Mouse (Mus musculus): ENCODE measurements around the gene Ust. TPM values are rescaled to one million over a fixed set of nuclear protein-coding genes. Genes with fewer than 3 reads are reported as not detected.

Gene Ust
- polyA plus RNA-seq, 1 experiment from 2014 or later, result 0.54 TPM

- WGBS (ENCODE audit: insufficient replicate concordance), result 55% methylated on average over 6 of the region's 6 CpGs
- no peak overlapping the region for H3K27ac ChIP-seq (replicated peaks)
These were observed 99.1 kb downstream of the Ust start for GRCm38 (mm10) chr10:8419496-8420009.

GRCm38 (mm10) chr10:8415474-8415873 lies 103.2 kb downstream of the Ust start:
- Histone ChIP-seq H3K4me2 (no peak overlapping the region), H3K27me3 (no peaks in the 10 kb centered on the region), H3K4me1 (replicated peaks) (no peaks in the 10 kb centered on the region), H3K27ac (replicated peaks) (no peak overlapping the region), H3K4me3 (replicated peaks) (no peak overlapping the region), H3K36me3 (replicated peaks) (no peaks in the 10 kb centered on the region), H3K9ac (no peak overlapping the region), H3K9me3 (replicated peaks) (no peaks in the 10 kb centered on the region)
- ATAC-seq (ENCODE audit: insufficient read depth), result no peak
- 59% methylated on average over 5 of the region's 5 CpGs for WGBS (ENCODE audit: insufficient replicate concordance)

More at GRCm38 (mm10) chr10:8419496-8420009, 99.1 kb downstream of the Ust start:
- H3K27me3 ChIP-seq, result no peaks in the 10 kb centered on the region
- no peaks in the 10 kb centered on the region for H3K9me3 ChIP-seq (replicated peaks)
- H3K9ac ChIP-seq, result no peak overlapping the region
- H3K4me3 ChIP-seq (replicated peaks), result no peak overlapping the region
- no peaks in the 10 kb centered on the region for H3K36me3 ChIP-seq (replicated peaks)
- no peak for ATAC-seq (ENCODE audit: insufficient read depth)
- H3K4me2 ChIP-seq, result no peak overlapping the region
- H3K4me1 ChIP-seq (replicated peaks), result no peaks in the 10 kb centered on the region

GRCm38 (mm10) chr10:8415036-8415435 lies 103.6 kb downstream of the Ust start:
- ATAC-seq (ENCODE audit: insufficient read depth), result no peak
- Histone ChIP-seq H3K4me1 (replicated peaks) (no peaks in the 10 kb centered on the region), H3K9me3 (replicated peaks) (no peaks in the 10 kb centered on the region), H3K27me3 (no peaks in the 10 kb centered on the region), H3K4me2 (no peak overlapping the region), H3K4me3 (replicated peaks) (no peak overlapping the region), H3K36me3 (replicated peaks) (no peaks in the 10 kb centered on the region), H3K9ac (no peak overlapping the region), H3K27ac (replicated peaks) (no peak overlapping the region)
- 64% methylated on average over 7 of the region's 7 CpGs for WGBS (ENCODE audit: insufficient replicate concordance)

GRCm38 (mm10) chr10:8405141-8405540 lies 113.5 kb downstream of the Ust start:
- H3K9me3 ChIP-seq (replicated peaks), result no peaks in the 10 kb centered on the region
- no peak for ATAC-seq (ENCODE audit: insufficient read depth)
- no peak overlapping the region for H3K4me2 ChIP-seq
- H3K9ac ChIP-seq, result no peak overlapping the region
- H3K27ac ChIP-seq (replicated peaks), result no peak overlapping the region
- no peak overlapping the region for H3K4me3 ChIP-seq (replicated peaks)
- no peaks in the 10 kb centered on the region for H3K36me3 ChIP-seq (replicated peaks)
- WGBS (ENCODE audit: insufficient replicate concordance), result 51% methylated on average over 4 of the region's 4 CpGs
- H3K4me1 ChIP-seq (replicated peaks), result no peaks in the 10 kb centered on the region
- H3K27me3 ChIP-seq, result no peaks in the 10 kb centered on the region

GRCm38 (mm10) chr10:8392226-8392625 lies 126.4 kb downstream of the Ust start:
- no peak for ATAC-seq (ENCODE audit: insufficient read depth)

GRCm38 (mm10) chr10:8391264-8391748 lies 127.3 kb downstream of the Ust start:
- H3K9ac ChIP-seq, result no peak overlapping the region
- H3K36me3 ChIP-seq (replicated peaks), result no peaks in the 10 kb centered on the region
- H3K9me3 ChIP-seq (replicated peaks), result no peaks in the 10 kb centered on the region
- H3K4me1 ChIP-seq (replicated peaks), result no peaks in the 10 kb centered on the region
- H3K27ac ChIP-seq (replicated peaks), result no peak overlapping the region
- no peaks in the 10 kb centered on the region for H3K27me3 ChIP-seq
- no peak overlapping the region for H3K4me3 ChIP-seq (replicated peaks)
- H3K4me2 ChIP-seq, result no peak overlapping the region
- 58% methylated on average over 4 of the region's 4 CpGs for WGBS (ENCODE audit: insufficient replicate concordance)
- ATAC-seq (ENCODE audit: insufficient read depth), result no peak

More at GRCm38 (mm10) chr10:8392226-8392625, 126.4 kb downstream of the Ust start:
- H3K4me1 ChIP-seq (replicated peaks), result no peaks in the 10 kb centered on the region
- H3K4me2 ChIP-seq, result no peak overlapping the region
- no peaks in the 10 kb centered on the region for H3K27me3 ChIP-seq
- 48% methylated on average over 2 of the region's 2 CpGs for WGBS (ENCODE audit: insufficient replicate concordance)
- no peak overlapping the region for H3K9ac ChIP-seq
- no peaks in the 10 kb centered on the region for H3K36me3 ChIP-seq (replicated peaks)
- H3K27ac ChIP-seq (replicated peaks), result no peak overlapping the region
- H3K9me3 ChIP-seq (replicated peaks), result no peaks in the 10 kb centered on the region
- no peak overlapping the region for H3K4me3 ChIP-seq (replicated peaks)

GRCm38 (mm10) chr10:8388239-8388638 lies 130.4 kb downstream of the Ust start:
- H3K27me3 ChIP-seq, result no peaks in the 10 kb centered on the region
- H3K27ac ChIP-seq (replicated peaks), result no peak overlapping the region
- no peak overlapping the region for H3K9ac ChIP-seq
- WGBS (ENCODE audit: insufficient replicate concordance), result 54% methylated on average over 7 of the region's 7 CpGs
- ATAC-seq (ENCODE audit: insufficient read depth), result no peak
- H3K36me3 ChIP-seq (replicated peaks), result no peaks in the 10 kb centered on the region
- no peaks in the 10 kb centered on the region for H3K4me1 ChIP-seq (replicated peaks)
- no peaks in the 10 kb centered on the region for H3K9me3 ChIP-seq (replicated peaks)
- no peak overlapping the region for H3K4me3 ChIP-seq (replicated peaks)
- no peak overlapping the region for H3K4me2 ChIP-seq

GRCm38 (mm10) chr10:8369894-8370500 lies 148.6 kb downstream of the Ust start:
- H3K27me3 ChIP-seq, result no peaks in the 10 kb centered on the region
- H3K9ac ChIP-seq, result no peak overlapping the region
- H3K36me3 ChIP-seq (replicated peaks), result no peaks in the 10 kb centered on the region
- H3K27ac ChIP-seq (replicated peaks), result no peak overlapping the region
- no peak overlapping the region for H3K4me3 ChIP-seq (replicated peaks)
- H3K4me1 ChIP-seq (replicated peaks), result no peaks in the 10 kb centered on the region
- 43% methylated on average over 10 of the region's 10 CpGs for WGBS (ENCODE audit: insufficient replicate concordance)
- no peak overlapping the region for H3K4me2 ChIP-seq
- no peaks in the 10 kb centered on the region for H3K9me3 ChIP-seq (replicated peaks)
- no peak for ATAC-seq (ENCODE audit: insufficient read depth)

GRCm38 (mm10) chr10:8365816-8366215 lies 152.8 kb downstream of the Ust start:
- H3K27ac ChIP-seq (replicated peaks), result no peak overlapping the region
- no peak overlapping the region for H3K4me2 ChIP-seq
- ATAC-seq (ENCODE audit: insufficient read depth), result no peak
- no peaks in the 10 kb centered on the region for H3K36me3 ChIP-seq (replicated peaks)
- no peak overlapping the region for H3K4me3 ChIP-seq (replicated peaks)
- 38% methylated on average over 1 of the region's 1 CpGs for whole genome bisulfite sequencing (ENCODE audit: insufficient replicate concordance)
- H3K9ac ChIP-seq, result no peak overlapping the region
- H3K9me3 ChIP-seq (replicated peaks), result no peaks in the 10 kb centered on the region
- no peaks in the 10 kb centered on the region for H3K4me1 ChIP-seq (replicated peaks)
- H3K27me3 ChIP-seq, result no peaks in the 10 kb centered on the region

GRCm38 (mm10) chr10:8364182-8364581 lies 154.4 kb downstream of the Ust start:
- H3K27me3 ChIP-seq, result no peaks in the 10 kb centered on the region
- no peak for ATAC-seq (ENCODE audit: insufficient read depth)
- H3K36me3 ChIP-seq (replicated peaks), result no peaks in the 10 kb centered on the region
- H3K9me3 ChIP-seq (replicated peaks), result no peaks in the 10 kb centered on the region
- 40% methylated on average over 3 of the region's 3 CpGs for WGBS (ENCODE audit: insufficient replicate concordance)
- no peak overlapping the region for H3K4me3 ChIP-seq (replicated peaks)
- no peak overlapping the region for H3K4me2 ChIP-seq
- H3K9ac ChIP-seq, result no peak overlapping the region
- no peaks in the 10 kb centered on the region for H3K4me1 ChIP-seq (replicated peaks)
- H3K27ac ChIP-seq (replicated peaks), result no peak overlapping the region

GRCm38 (mm10) chr10:8363281-8363680 lies 155.3 kb downstream of the Ust start:
- ATAC-seq (ENCODE audit: insufficient read depth), result no peak
- no peaks in the 10 kb centered on the region for H3K27me3 ChIP-seq
- H3K27ac ChIP-seq (replicated peaks), result no peak overlapping the region
- no peaks in the 10 kb centered on the region for H3K36me3 ChIP-seq (replicated peaks)
- no peaks in the 10 kb centered on the region for H3K9me3 ChIP-seq (replicated peaks)
- no peaks in the 10 kb centered on the region for H3K4me1 ChIP-seq (replicated peaks)
- WGBS (ENCODE audit: insufficient replicate concordance), result 59% methylated on average over 8 of the region's 8 CpGs
- no peak overlapping the region for H3K9ac ChIP-seq
- H3K4me3 ChIP-seq (replicated peaks), result no peak overlapping the region
- H3K4me2 ChIP-seq, result no peak overlapping the region

All from liver, embryonic 15.5 days (tissue).